Mouse (Mus musculus) lung, postnatal 0 days (tissue): Measurements from ENCODE around the gene Il1rl2. TPM values are rescaled to one million over a fixed set of nuclear protein-coding genes. Genes with fewer than 3 reads are reported as not detected.

Experiments used
- ATAC-seq: fragments of 200-750 bp; cut with Nextera tagmentation; 2 replicates; pipeline ENCODE4 v1.8.0; 2017; ENCODE audit warnings: moderate library complexity
- DNase-seq: peaks from one replicate; pipeline ENCODE4 v3.0.0-alpha.2; 2016; ENCODE audit warnings: low spot score
- H3K27ac ChIP-seq: fragments of 300-500 bp; sonication (generic); 2 replicates; pipeline ENCODE4 v1.5.1; 2014; ENCODE audit warnings: antibody characterized with exemption, mild to moderate bottlenecking, low read length, mixed read lengths
- H3K27me3 ChIP-seq: fragments of 300-500 bp; sonication (generic); replicated peaks from 2 replicates; pipeline ENCODE4 v1.6.1; 2014; ENCODE audit warnings: low read length, mixed read lengths; ENCODE audit not compliant: insufficient read depth
- H3K36me3 ChIP-seq: fragments of 300-500 bp; sonication (generic); 2 replicates; pipeline ENCODE4 v1.6.1; 2014; ENCODE audit warnings: low read length, mixed read lengths; ENCODE audit not compliant: insufficient read depth
- H3K4me1 ChIP-seq: fragments of 300-500 bp; sonication (generic); 2 replicates; pipeline ENCODE4 v1.6.1; 2014; ENCODE audit warnings: antibody characterized with exemption, low read depth, low read length, mixed read lengths; ENCODE audit not compliant: insufficient read depth
- H3K4me2 ChIP-seq: fragments of 300-500 bp; sonication (generic); replicated peaks from 2 replicates; pipeline ENCODE4 v1.6.1; 2014; ENCODE audit warnings: low read depth, mild to moderate bottlenecking, low read length, moderate library complexity, mixed read lengths
- H3K4me3 ChIP-seq: fragments of 300-500 bp; sonication (generic); 2 replicates; pipeline ENCODE4 v1.5.1; 2014; ENCODE audit warnings: low read depth, low read length
- H3K9ac ChIP-seq: fragments of 300-500 bp; sonication (generic); replicated peaks from 2 replicates; pipeline ENCODE4 v1.6.1; 2014; ENCODE audit warnings: low read depth, mild to moderate bottlenecking
- H3K9me3 ChIP-seq: fragments of 300-500 bp; sonication (generic); 2 replicates; pipeline ENCODE4 v1.6.1; 2016; ENCODE audit warnings: low read length, mixed read lengths
- CTCF ChIP-seq: IDR thresholded peaks from 2 replicates; pipeline ENCODE4 v1.5.1; 2016; ENCODE audit warnings: antibody characterized with exemption, mild to moderate bottlenecking
- EP300 ChIP-seq: IDR thresholded peaks from 2 replicates; pipeline ENCODE4 v1.6.1; 2016; ENCODE audit warnings: antibody characterized with exemption, mild to moderate bottlenecking, control low read depth
- WGBS: fragments of 180-500 bp; shearing (Covaris S2); extraction: QIAGEN DNeasy Blood & Tissue Kit; methylation state at CpG from one replicate; pipeline ENCODE4 v1.1.7; 2014; 5-methylcytosine and 5-hydroxymethylcytosine counted together
- polyA plus RNA-seq: library from polyadenylated mRNA; unstranded; fragments of >200 nt; fragmentation: Nextera tagmentation; extraction: Ambion mirVana; gene quantifications from 2 replicates; pipeline ENCODE4 v1.2.1, GENCODE M21; 2015

Gene Il1rl2
- polyA plus RNA-seq, 1 experiment from 2014 or later, result 8.2 TPM

- ATAC-seq, result 0 out of 2 replicates have a peak, but pooled peaks have one; percentile 16
- Histone ChIP-seq H3K4me3 (no peak overlapping the region), H3K9ac (no peak overlapping the region), H3K4me2 (no peak overlapping the region), H3K27ac (no peak overlapping the region), H3K9me3 (no peaks in the 10 kb centered on the region), H3K36me3 (no peaks in the 10 kb centered on the region), H3K27me3 (no peaks in the 10 kb centered on the region), H3K4me1 (0 out of 2 replicates have a peak, but pooled peaks cover 5% of the 10 kb centered on the region)
- TF ChIP-seq EP300, result no peak
- DNase-seq, result peak; percentile 16
- 53% methylated on average over 7 of the region's 7 CpGs for WGBS
Observed at GRCm38 (mm10) chr1:40376745-40377144, 52.3 kb downstream of the Il1rl2 start.

- ATAC-seq (no peak), DNase-seq (peak; percentile 76)
- Histone ChIP-seq H3K4me1 (0 out of 2 replicates have a peak, but pooled peaks cover 5% of the 10 kb centered on the region), H3K4me3 (no peak overlapping the region), H3K36me3 (no peaks in the 10 kb centered on the region), H3K9me3 (no peaks in the 10 kb centered on the region), H3K27me3 (no peaks in the 10 kb centered on the region), H3K9ac (no peak overlapping the region), H3K4me2 (no peak overlapping the region), H3K27ac (no peak overlapping the region)
- WGBS, result 10% methylated on average over 8 of the region's 8 CpGs
- TF ChIP-seq EP300 (no peak), CTCF (peak; percentile 98)
Observed at GRCm38 (mm10) chr1:40378794-40379193, 54.4 kb downstream of the Il1rl2 start.

GRCm38 (mm10) chr1:40380111-40380510 is 55.7 kb downstream of the Il1rl2 start:
- H3K36me3 ChIP-seq, result no peaks in the 10 kb centered on the region
- peak; percentile 77 for DNase-seq
- no peak overlapping the region for H3K4me3 ChIP-seq
- ATAC-seq, result peak; percentile 26; the same call in 1 of the 2 replicates
- H3K9me3 ChIP-seq, result no peaks in the 10 kb centered on the region
- H3K4me2 ChIP-seq, result no peak overlapping the region
- no peaks in the 10 kb centered on the region for H3K27me3 ChIP-seq
- 42% methylated on average over 6 of the region's 6 CpGs for WGBS
- no peak overlapping the region for H3K27ac ChIP-seq
- no peak overlapping the region for H3K9ac ChIP-seq
- peak; percentile 80 for TF ChIP-seq CTCF
- TF ChIP-seq EP300, result no peak
- 0 out of 2 replicates have a peak, but pooled peaks cover 5% of the 10 kb centered on the region for H3K4me1 ChIP-seq

- H3K36me3 ChIP-seq, result no peaks in the 10 kb centered on the region
- no peak for ATAC-seq
- TF ChIP-seq EP300, result no peak
- TF ChIP-seq CTCF, result no peak
Observed at GRCm38 (mm10) chr1:40380990-40381389, 56.6 kb downstream of the Il1rl2 start.

GRCm38 (mm10) chr1:40382841-40383240 is 58.4 kb downstream of the Il1rl2 start:
- H3K36me3 ChIP-seq, result no peaks in the 10 kb centered on the region
- no peak for TF ChIP-seq EP300
- no peak for TF ChIP-seq CTCF
- H3K4me2 ChIP-seq, result no peak overlapping the region
- H3K9me3 ChIP-seq, result no peaks in the 10 kb centered on the region
- no peak overlapping the region for H3K9ac ChIP-seq
- DNase-seq (no peak), ATAC-seq (no peak)
- H3K27me3 ChIP-seq, result no peaks in the 10 kb centered on the region
- no peak overlapping the region for H3K4me3 ChIP-seq
- H3K4me1 ChIP-seq, result no peaks in the 10 kb centered on the region
- 63% methylated on average over 5 of the region's 5 CpGs for WGBS
- H3K27ac ChIP-seq, result no peak overlapping the region

More at GRCm38 (mm10) chr1:40380990-40381389, 56.6 kb downstream of the Il1rl2 start:
- no peak for DNase-seq
- Histone ChIP-seq H3K4me3 (no peak overlapping the region), H3K27ac (no peak overlapping the region), H3K4me1 (no peaks in the 10 kb centered on the region), H3K4me2 (no peak overlapping the region), H3K9me3 (no peaks in the 10 kb centered on the region), H3K9ac (no peak overlapping the region), H3K27me3 (no peaks in the 10 kb centered on the region)
- 78% methylated on average over 11 of the region's 11 CpGs for WGBS

- TF ChIP-seq EP300 (no peak), CTCF (no peak)
Observed at GRCm38 (mm10) chr1:40384931-40385545, 60.6 kb downstream of the Il1rl2 start.

More at GRCm38 (mm10) chr1:40384931-40385545, 60.6 kb downstream of the Il1rl2 start:
- Histone ChIP-seq H3K27me3 (no peaks in the 10 kb centered on the region), H3K4me1 (no peaks in the 10 kb centered on the region), H3K4me2 (no peak overlapping the region), H3K4me3 (no peak overlapping the region), H3K36me3 (no peaks in the 10 kb centered on the region), H3K9me3 (no peaks in the 10 kb centered on the region), H3K9ac (no peak overlapping the region), H3K27ac (no peak overlapping the region)
- DNase-seq, result no peak
- ATAC-seq, result no peak
- 89% methylated on average over 8 of the region's 8 CpGs for WGBS
